Mouse (Mus musculus): ENCODE data around the gene B230307C23Rik. TPM values are rescaled to one million over a fixed set of nuclear protein-coding genes. Genes with fewer than 3 reads are reported as not detected.
A peak's percentile ranks its signal among the peaks of the same experiment; 100 is the strongest.
"Not testable (repeated sequence)": the region's sequence is repeated elsewhere in the genome, so short reads cannot be mapped to it uniquely, and the experiment has no call there.

The B230307C23Rik gene
- total RNA-seq, 1 experiment, result 42.0 TPM

GRCm38 (mm10) chr16:98041676-98042075 is 44.6 kb downstream of the B230307C23Rik start:
- Histone ChIP-seq H3K9ac (ENCODE audit: insufficient read depth, low read depth, low read length, poor library complexity, severe bottlenecking) (no peak overlapping the region), H3K27ac (ENCODE audit: insufficient read depth, low read depth, low read length, poor library complexity, severe bottlenecking) (no peak overlapping the region), H3K4me1 (ENCODE audit: control insufficient read depth in 2 of 2, insufficient read depth in 2 of 2, low read length in 2 of 2, poor library complexity in 1 of 2) (no peaks in the 10 kb centered on the region), H3K36me3 (ENCODE audit: control insufficient read depth, insufficient read depth, low read length, poor library complexity, severe bottlenecking) (no peaks in the 10 kb centered on the region), H3K4me3 (ENCODE audit: insufficient read depth in 1 of 2, low read depth in 1 of 2, low read length in 2 of 2, poor library complexity in 1 of 2, severe bottlenecking in 1 of 2) (no peak overlapping the region), H3K9me3 (ENCODE audit: control insufficient read depth, insufficient read depth, low read depth, low read length) (0 out of 2 replicates have a peak, but pooled peaks cover 2% of the 10 kb centered on the region)
- in situ Hi-C loops (cut with MboI; ENCODE audit: low sequenced_read_pairs in 2 of 2, unreplicated experiment in 2 of 2), result no loop called here
- no peak for TF ChIP-seq CHD2 (IDR thresholded peaks at IDR 0.05; ENCODE audit: low read depth, low read length)
- no peak for TF ChIP-seq ZC3H11A (IDR thresholded peaks at IDR 0.05; ENCODE audit: borderline replicate concordance, low read depth, low read length)
- no peak for TF ChIP-seq HCFC1 (IDR thresholded peaks at IDR 0.05; ENCODE audit: borderline replicate concordance, insufficient read depth, low read length)
- no peak for TF ChIP-seq MAFK (IDR thresholded peaks at IDR 0.05; ENCODE audit: insufficient read depth, low read depth, low read length)
- TF ChIP-seq ZNF384 (IDR thresholded peaks at IDR 0.05; ENCODE audit: low read depth, low read length), result no peak
- peak; percentile 26 for DNase-seq (ENCODE audit: low read depth, low spot score)

GRCm38 (mm10) chr16:98079382-98079781 is 82.3 kb downstream of the B230307C23Rik start:
- H3K9ac ChIP-seq (ENCODE audit: insufficient read depth, low read depth, low read length, poor library complexity, severe bottlenecking); in situ Hi-C loops (cut with MboI; ENCODE audit: low sequenced_read_pairs in 2 of 2, unreplicated experiment in 2 of 2); H3K36me3 ChIP-seq (ENCODE audit: control insufficient read depth, insufficient read depth, low read length, poor library complexity, severe bottlenecking); H3K4me1 ChIP-seq (ENCODE audit: control insufficient read depth in 2 of 2, insufficient read depth in 2 of 2, low read length in 2 of 2, poor library complexity in 1 of 2); H3K9me3 ChIP-seq (ENCODE audit: control insufficient read depth, insufficient read depth, low read depth, low read length); DNase-seq (ENCODE audit: low read depth, low spot score); H3K4me3 ChIP-seq (ENCODE audit: insufficient read depth in 1 of 2, low read depth in 1 of 2, low read length in 2 of 2, poor library complexity in 1 of 2, severe bottlenecking in 1 of 2); H3K27ac ChIP-seq (ENCODE audit: insufficient read depth, low read depth, low read length, poor library complexity, severe bottlenecking): not testable (repeated sequence)

- H3K36me3 ChIP-seq (ENCODE audit: control insufficient read depth, insufficient read depth, low read length, poor library complexity, severe bottlenecking); H3K27ac ChIP-seq (ENCODE audit: insufficient read depth, low read depth, low read length, poor library complexity, severe bottlenecking); in situ Hi-C loops (cut with MboI; ENCODE audit: low sequenced_read_pairs in 2 of 2, unreplicated experiment in 2 of 2); H3K4me1 ChIP-seq (ENCODE audit: control insufficient read depth in 2 of 2, insufficient read depth in 2 of 2, low read length in 2 of 2, poor library complexity in 1 of 2); DNase-seq (ENCODE audit: low read depth, low spot score); H3K9me3 ChIP-seq (ENCODE audit: control insufficient read depth, insufficient read depth, low read depth, low read length); H3K9ac ChIP-seq (ENCODE audit: insufficient read depth, low read depth, low read length, poor library complexity, severe bottlenecking): not testable (repeated sequence)
- H3K4me3 ChIP-seq (ENCODE audit: insufficient read depth in 1 of 2, low read depth in 1 of 2, low read length in 2 of 2, poor library complexity in 1 of 2, severe bottlenecking in 1 of 2), result peak overlapping the region; percentile 66 to 82; a peak in 3 of 4 replicates
These were observed 84.0 kb downstream of the B230307C23Rik start for GRCm38 (mm10) chr16:98081140-98081539.

Other genes starting within 250 kb of the B230307C23Rik start
- gene Ripk4, start 233.5 kb upstream of the B230307C23Rik start, total RNA-seq (2012; rRNA removed), result 8.0 and 9.7 TPM in 2 replicates
- 15.0 and 18.9 TPM in 2 replicates for gene Prdm15, start 145.5 kb upstream of the B230307C23Rik start, total RNA-seq (2012; rRNA removed)
- gene C2cd2, start 34.7 kb upstream of the B230307C23Rik start, total RNA-seq (2012; rRNA removed), result 8.1 and 8.2 TPM in 2 replicates
- 29.6 and 30.9 TPM in 2 replicates for gene Zbtb21, start 34.7 kb upstream of the B230307C23Rik start, total RNA-seq (2012; rRNA removed)
- gene A630089N07Rik, start 85.1 kb downstream of the B230307C23Rik start, total RNA-seq (2012; rRNA removed), result 9.4 and 10.3 TPM in 2 replicates